In the genomic region with DNA sequence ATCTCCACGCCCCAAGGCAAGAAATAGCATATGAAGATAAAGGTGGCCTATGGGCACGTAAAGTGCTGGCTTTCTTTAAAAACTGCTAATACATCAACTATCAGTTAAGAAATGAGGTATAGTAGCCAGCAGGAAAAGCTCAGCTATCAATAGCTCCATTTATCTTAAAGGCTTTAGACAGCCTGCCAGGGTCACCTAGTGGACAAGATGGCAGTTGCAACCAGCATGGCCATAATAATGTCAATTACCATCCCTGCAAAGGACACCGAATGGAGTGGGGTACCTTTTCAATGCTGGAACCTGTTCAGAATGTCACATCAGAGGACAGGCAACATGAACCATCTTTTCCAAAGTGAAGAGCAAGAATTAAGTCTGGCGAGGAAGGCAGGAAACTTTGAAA, we compare ENCODE assay signal across 11 mouse cellular contexts. TPM values are rescaled to one million over a fixed set of nuclear protein-coding genes. Genes with fewer than 3 reads are reported as not detected.
DNase-seq lines count a peak whose midpoint lies in the region; ATAC-seq and TF ChIP-seq lines count a peak whose summit lies in the region.
"Had no signal": no experiment of that assay in that cellular context is flagged by ENCODE, and none has a peak within 500 bp of the region (broad histone marks: within the 10 kb centered on the region; RNA-seq: fewer than 3 reads in every experiment).

No protein-coding gene starts in this region.

- no peaks in the 10 kb centered on the region for H3K79me2 ChIP-seq in heart, adult 2 months (replicated peaks; ENCODE audit: control insufficient read depth, insufficient read depth, low read length)

- H3K4me3 ChIP-seq in heart, adult 2 months, result no peak overlapping the region
- H3K4me3 ChIP-seq in heart, embryonic 12.5 days, result no peak overlapping the region
- no peak overlapping the region for H3K4me3 ChIP-seq in midbrain, embryonic 14.5 days (replicated peaks; ENCODE audit: low read depth, low read length)
- H3K4me3 ChIP-seq in midbrain, embryonic 10.5 days, result no peak overlapping the region
- no peak overlapping the region for H3K4me3 ChIP-seq in bone marrow macrophage, adult 2 months (ENCODE audit: insufficient read depth, low read length)
- H3K4me3 ChIP-seq in heart, embryonic 11.5 days (ENCODE audit: low read depth, low read length), result no peak overlapping the region
- H3K4me3 ChIP-seq: erythroblast, embryonic 14.5 days; limb, embryonic 12.5 days had no signal

- H3K9ac ChIP-seq in heart, adult 2 months (ENCODE audit: low read depth, low read length), result no peak overlapping the region
- no peak overlapping the region for H3K9ac ChIP-seq in heart, embryonic 12.5 days
- no peak overlapping the region for H3K9ac ChIP-seq in midbrain, embryonic 14.5 days (replicated peaks; ENCODE audit: low read length)
- no peak overlapping the region for H3K9ac ChIP-seq in heart, embryonic 11.5 days (ENCODE audit: low read depth, low read length)
- H3K9ac ChIP-seq: limb, embryonic 12.5 days had no signal

- no peak for ATAC-seq in heart, embryonic 12.5 days (ENCODE audit: insufficient number of reproducible peaks, low FRiP score)
- ATAC-seq in midbrain, embryonic 14.5 days (ENCODE audit: low FRiP score, low TSS enrichment), result no peak
- no peak for ATAC-seq in heart, embryonic 11.5 days (replicated peaks; ENCODE audit: insufficient number of reproducible peaks, low FRiP score, low TSS enrichment)

- H3K4me1 ChIP-seq in heart, adult 2 months (ENCODE audit: control insufficient read depth, insufficient read depth, low read length), result no peaks in the 10 kb centered on the region
- peaks cover 8% of the 10 kb centered on the region; the same call in 1 of the 2 replicates for H3K4me1 ChIP-seq in heart, embryonic 12.5 days (replicated peaks)
- H3K4me1 ChIP-seq in midbrain, embryonic 14.5 days (ENCODE audit: control insufficient read depth, insufficient read depth, low read length), result no peaks in the 10 kb centered on the region
- no peaks in the 10 kb centered on the region for H3K4me1 ChIP-seq in midbrain, embryonic 10.5 days
- peaks cover 35% of the 10 kb centered on the region for H3K4me1 ChIP-seq in bone marrow macrophage, adult 2 months (ENCODE audit: control insufficient read depth, insufficient read depth, low read length)
- no peaks in the 10 kb centered on the region for H3K4me1 ChIP-seq in heart, embryonic 11.5 days (ENCODE audit: control insufficient read depth, insufficient read depth, low read length)
- H3K4me1 ChIP-seq: limb, embryonic 12.5 days had no signal

- TF ChIP-seq EP300 in heart, adult 2 months (IDR thresholded peaks at IDR 0.05; ENCODE audit: insufficient read depth, low read depth, low read length), result no peak

- WGBS in heart, adult 2 months, result 66% methylated on average over 4 of the region's 4 CpGs
- WGBS in heart, embryonic 12.5 days, result 63% methylated on average over 4 of the region's 4 CpGs
- 74% methylated on average over 4 of the region's 4 CpGs for WGBS in midbrain, embryonic 14.5 days
- 78% methylated on average over 4 of the region's 4 CpGs for WGBS in midbrain, embryonic 10.5 days
- WGBS in heart, embryonic 11.5 days (ENCODE audit: insufficient replicate concordance), result 63% methylated on average over 4 of the region's 4 CpGs

- TF ChIP-seq CTCF in heart, adult 2 months (IDR thresholded peaks at IDR 0.05), result peak; percentile 78
- TF ChIP-seq CTCF in bone marrow macrophage, adult 2 months (IDR thresholded peaks at IDR 0.05; ENCODE audit: low read depth, low read length), result 0 out of 2 replicates have a peak, but pooled peaks have one; percentile 15

- H3K4me2 ChIP-seq in heart, embryonic 12.5 days, result no peak overlapping the region
- H3K4me2 ChIP-seq in midbrain, embryonic 14.5 days (ENCODE audit: low read length), result no peak overlapping the region
- no peak overlapping the region for H3K4me2 ChIP-seq in heart, embryonic 11.5 days
- H3K4me2 ChIP-seq: limb, embryonic 12.5 days had no signal

- peaks cover 3% of the 10 kb centered on the region; the same call in 1 of the 2 replicates for H3K9me3 ChIP-seq in heart, embryonic 12.5 days (replicated peaks)
- H3K9me3 ChIP-seq in midbrain, embryonic 14.5 days (ENCODE audit: control insufficient read depth, low read length), result no peaks in the 10 kb centered on the region
- H3K9me3 ChIP-seq in midbrain, embryonic 10.5 days (replicated peaks), result no peaks in the 10 kb centered on the region; the same call in 1 of the 2 replicates
- H3K9me3 ChIP-seq in heart, embryonic 11.5 days (replicated peaks; ENCODE audit: control insufficient read depth, low read length), result no peaks in the 10 kb centered on the region

- H3K27me3 ChIP-seq in heart, adult 2 months (ENCODE audit: control insufficient read depth, insufficient read depth, low read length), result no peaks in the 10 kb centered on the region
- 0 out of 2 replicates have a peak, but pooled peaks cover 3% of the 10 kb centered on the region for H3K27me3 ChIP-seq in heart, embryonic 12.5 days (replicated peaks)
- no peaks in the 10 kb centered on the region for H3K27me3 ChIP-seq in midbrain, embryonic 14.5 days (ENCODE audit: control insufficient read depth, insufficient read depth, low read length)
- no peaks in the 10 kb centered on the region for H3K27me3 ChIP-seq in midbrain, embryonic 10.5 days (ENCODE audit: low read depth, poor library complexity, severe bottlenecking)
- no peaks in the 10 kb centered on the region for H3K27me3 ChIP-seq in heart, embryonic 11.5 days (ENCODE audit: control insufficient read depth, insufficient read depth, low read length)
- H3K27me3 ChIP-seq: limb, embryonic 12.5 days had no signal

- no peak for TF ChIP-seq POLR2A in heart, adult 2 months (IDR thresholded peaks at IDR 0.05; ENCODE audit: insufficient read depth, low read depth, low read length)
- no peak for TF ChIP-seq POLR2A in bone marrow macrophage, adult 2 months (IDR thresholded peaks at IDR 0.05; ENCODE audit: borderline replicate concordance, low read depth, low read length)

- no peak for DNase-seq in heart, adult 2 months
- peak; percentile 38 for DNase-seq in midbrain, embryonic 14.5 days
- no peak for DNase-seq in midbrain, embryonic 10.5 days (ENCODE audit: low spot score)
- DNase-seq in naive thymus-derived CD4-positive, alpha-beta T cell, adult 2 months (ENCODE audit: low read depth), result peak; percentile 24
- no peak for DNase-seq in c-Kit-positive CD71-positive TER-119-positive erythroid progenitor cells, embryonic 14.5 days (ENCODE audit: low spot score)

- H3K27ac ChIP-seq in heart, adult 2 months, result no peak overlapping the region
- H3K27ac ChIP-seq in heart, embryonic 12.5 days (ENCODE audit: poor library complexity, severe bottlenecking), result no peak overlapping the region
- H3K27ac ChIP-seq in midbrain, embryonic 14.5 days (replicated peaks; ENCODE audit: low read depth, low read length), result no peak overlapping the region
- no peak overlapping the region for H3K27ac ChIP-seq in midbrain, embryonic 10.5 days (replicated peaks)
- H3K27ac ChIP-seq in bone marrow macrophage, adult 2 months (ENCODE audit: insufficient read depth, low read depth, low read length), result no peak overlapping the region
- no peak overlapping the region for H3K27ac ChIP-seq in heart, embryonic 11.5 days (ENCODE audit: low read depth, low read length)
- H3K27ac ChIP-seq: limb, embryonic 12.5 days had no signal

- intact Hi-C loops in heart, adult 2 months (cut with DNase I), result loop anchor here (2.0 kb wide), 1 partner anchor 52 kb away; no protein-coding TSS in a partner anchor

- H3K36me3 ChIP-seq in heart, adult 2 months (ENCODE audit: control insufficient read depth, insufficient read depth, low read length), result no peaks in the 10 kb centered on the region
- H3K36me3 ChIP-seq in heart, embryonic 12.5 days, result no peaks in the 10 kb centered on the region
- no peaks in the 10 kb centered on the region for H3K36me3 ChIP-seq in midbrain, embryonic 14.5 days (ENCODE audit: control insufficient read depth, insufficient read depth, low read length)
- H3K36me3 ChIP-seq in midbrain, embryonic 10.5 days, result no peaks in the 10 kb centered on the region
- no peaks in the 10 kb centered on the region for H3K36me3 ChIP-seq in heart, embryonic 11.5 days (ENCODE audit: control insufficient read depth, insufficient read depth, low read length)
- H3K36me3 ChIP-seq: limb, embryonic 12.5 days had no signal

RNA-seq across cellular contexts. Expression of a gene that starts 10.8 kb away (rescaled TPM):
- total RNA-seq in heart, adult 2 months (2021), result 1 to 10 TPM; 6.5 to 7.4 TPM
- 4.0 and 5.9 TPM in 2 replicates for polyA plus RNA-seq in heart, adult 2 months (2012; rRNA removed)
- polyA plus RNA-seq in heart, embryonic 12.5 days (2016; fragmentation: Nextera tagmentation; extraction: Ambion mirVana), result 5.4 and 6.0 TPM in 2 replicates
- 4.5 and 6.8 TPM in 2 replicates for polyA plus RNA-seq in midbrain, embryonic 14.5 days (2014; fragmentation: Nextera tagmentation; extraction: Ambion mirVana)
- polyA plus RNA-seq in midbrain, embryonic 10.5 days (2016; fragmentation: Nextera tagmentation; extraction: Ambion mirVana), result 2.4 and 4.3 TPM in 2 replicates
- 15.0 and 15.9 TPM in 2 replicates for polyA plus RNA-seq in bone marrow macrophage, adult 2 months (2012; ENCODE audit: insufficient read depth, insufficient read length, missing spikeins)
- 3.9 and 5.4 TPM in 2 replicates for polyA plus RNA-seq in heart, embryonic 11.5 days (2014; fragmentation: Nextera tagmentation; extraction: Ambion mirVana)
- polyA plus RNA-seq: erythroblast, embryonic 14.5 days had no signal

RNA-seq across cellular contexts. Expression of a gene that starts 19.9 kb away (rescaled TPM):
- under 1 TPM; 0.41 to 0.42 TPM for total RNA-seq in heart, adult 2 months (2021)
- polyA plus RNA-seq in heart, adult 2 months (2012; rRNA removed), result 0.70 and 1.3 TPM in 2 replicates
- 10.6 and 11.0 TPM in 2 replicates for polyA plus RNA-seq in heart, embryonic 12.5 days (2016; fragmentation: Nextera tagmentation; extraction: Ambion mirVana)
- 31.2 and 32.5 TPM in 2 replicates for polyA plus RNA-seq in midbrain, embryonic 14.5 days (2014; fragmentation: Nextera tagmentation; extraction: Ambion mirVana)
- 23.1 and 28.7 TPM in 2 replicates for polyA plus RNA-seq in midbrain, embryonic 10.5 days (2016; fragmentation: Nextera tagmentation; extraction: Ambion mirVana)
- 1.7 and 2.1 TPM in 2 replicates for polyA plus RNA-seq in bone marrow macrophage, adult 2 months (2012; ENCODE audit: insufficient read depth, insufficient read length, missing spikeins)
- polyA plus RNA-seq in heart, embryonic 11.5 days (2014; fragmentation: Nextera tagmentation; extraction: Ambion mirVana), result 11.3 and 12.9 TPM in 2 replicates
- polyA plus RNA-seq: erythroblast, embryonic 14.5 days had no signal

RNA-seq across cellular contexts. Expression of a gene that starts 37.7 kb away (rescaled TPM):
- under 1 TPM; 0.16 to 0.34 TPM for total RNA-seq in heart, adult 2 months (2021)
- 0.29 and 0.70 TPM in 2 replicates for polyA plus RNA-seq in heart, adult 2 months (2012; rRNA removed)
- 0.17 and 0.23 TPM in 2 replicates for polyA plus RNA-seq in heart, embryonic 12.5 days (2016; fragmentation: Nextera tagmentation; extraction: Ambion mirVana)
- 0.24 and 0.27 TPM in 2 replicates for polyA plus RNA-seq in midbrain, embryonic 14.5 days (2014; fragmentation: Nextera tagmentation; extraction: Ambion mirVana)
- polyA plus RNA-seq in midbrain, embryonic 10.5 days (2016; fragmentation: Nextera tagmentation; extraction: Ambion mirVana), result 0.41 and 0.62 TPM in 2 replicates
- 1.8 and 4.1 TPM in 2 replicates for polyA plus RNA-seq in bone marrow macrophage, adult 2 months (2012; ENCODE audit: insufficient read depth, insufficient read length, missing spikeins)
- polyA plus RNA-seq in heart, embryonic 11.5 days (2014; fragmentation: Nextera tagmentation; extraction: Ambion mirVana), result 0.21 and 0.24 TPM in 2 replicates
- polyA plus RNA-seq: erythroblast, embryonic 14.5 days had no signal

RNA-seq across cellular contexts. Expression of a gene that starts 56.3 kb away (rescaled TPM):
- total RNA-seq in heart, adult 2 months (2021), result not detected
- not detected in 2 replicates for polyA plus RNA-seq in heart, adult 2 months (2012; rRNA removed)
- not detected in 2 replicates for polyA plus RNA-seq in heart, embryonic 12.5 days (2016; fragmentation: Nextera tagmentation; extraction: Ambion mirVana)
- polyA plus RNA-seq in midbrain, embryonic 14.5 days (2014; fragmentation: Nextera tagmentation; extraction: Ambion mirVana), result not detected in 2 replicates
- polyA plus RNA-seq in midbrain, embryonic 10.5 days (2016; fragmentation: Nextera tagmentation; extraction: Ambion mirVana), result not detected in 2 replicates
- polyA plus RNA-seq in bone marrow macrophage, adult 2 months (2012; ENCODE audit: insufficient read depth, insufficient read length, missing spikeins), result not detected in 2 replicates
- polyA plus RNA-seq in heart, embryonic 11.5 days (2014; fragmentation: Nextera tagmentation; extraction: Ambion mirVana), result not detected in 2 replicates
- total RNA-seq: heart, postnatal 36 days had no signal
- polyA plus RNA-seq: erythroblast, embryonic 14.5 days; limb, embryonic 12.5 days had no signal

Comparison
In these comparisons a context has a peak if more than half of its experiments do, and no peak if none do; other contexts are left out.
1. DNase-seq: peak in midbrain, embryonic 14.5 days (single experiment) and naive thymus-derived CD4-positive, alpha-beta T cell, adult 2 months (single experiment); none in heart, adult 2 months (0 of 2), midbrain, embryonic 10.5 days (single experiment) and c-Kit-positive CD71-positive TER-119-positive erythroid progenitor cells, embryonic 14.5 days (single experiment).